Mouse (Mus musculus) left cerebral cortex, postnatal 4 days (tissue): ENCODE measurements around the gene Them5. TPM values are rescaled to one million over a fixed set of nuclear protein-coding genes. Genes with fewer than 3 reads are reported as not detected.

Experiments used
- DNase-seq: peaks from one replicate; pipeline ENCODE4 v3.0.0-alpha.2; 2022
- intact Hi-C: fragments of 180-260 bp; cut with DNase I; formaldehyde crosslinking; loops from one replicate; pipeline ENCODE4 v1.15.1; 2025
- total RNA-seq, 2 experiments: library from RNA; stranded (reverse); gene quantifications; 2 replicates each; pipeline ENCODE4 v1.2.3; 2021

Gene Them5
- total RNA-seq, 2 experiments from 2014 or later, result not detected

GRCm38 (mm10) chr3:94369709-94370108 is 27.8 kb downstream of the Them5 start:
- intact Hi-C loops, result loop anchor here (10.0 kb wide), 1 partner anchor 75 kb away; the partner anchor contains the start of genes Mrpl9 and Oaz3
- no peak for DNase-seq

DNA sequence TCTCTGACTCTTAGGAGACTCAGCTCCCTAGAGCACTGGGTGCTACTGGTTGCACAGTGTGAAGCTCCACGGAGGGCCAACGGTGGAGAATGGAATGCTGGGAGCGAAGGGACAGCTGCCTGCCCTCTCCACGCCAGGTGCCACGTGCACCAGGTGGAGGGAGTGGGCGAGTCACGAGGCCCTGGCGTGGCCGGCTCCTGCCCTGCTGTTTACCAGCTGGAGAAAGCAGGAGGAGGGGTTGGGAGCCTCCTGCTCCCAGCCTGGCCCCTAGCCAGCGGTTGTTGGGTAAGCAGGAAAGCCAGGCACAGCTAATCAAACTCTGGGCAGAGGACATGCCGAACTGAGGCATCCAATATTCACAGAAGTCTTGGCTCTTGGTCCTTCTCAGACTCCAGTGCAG is 29.7 kb downstream of the Them5 start:
- peak; percentile 95 for DNase-seq
- intact Hi-C loops, result no loop called here

GRCm38 (mm10) chr3:94372038-94372437 is 30.1 kb downstream of the Them5 start:
- DNase-seq, result no peak
- intact Hi-C loops, result no loop called here

GRCm38 (mm10) chr3:94372641-94373040 is 30.7 kb downstream of the Them5 start, which contains the start of gene Rorc:
Rorc (plus strand) TSS chr3:94372794.
- intact Hi-C loops, result no loop called here
- peak; percentile 36 for DNase-seq

DNA sequence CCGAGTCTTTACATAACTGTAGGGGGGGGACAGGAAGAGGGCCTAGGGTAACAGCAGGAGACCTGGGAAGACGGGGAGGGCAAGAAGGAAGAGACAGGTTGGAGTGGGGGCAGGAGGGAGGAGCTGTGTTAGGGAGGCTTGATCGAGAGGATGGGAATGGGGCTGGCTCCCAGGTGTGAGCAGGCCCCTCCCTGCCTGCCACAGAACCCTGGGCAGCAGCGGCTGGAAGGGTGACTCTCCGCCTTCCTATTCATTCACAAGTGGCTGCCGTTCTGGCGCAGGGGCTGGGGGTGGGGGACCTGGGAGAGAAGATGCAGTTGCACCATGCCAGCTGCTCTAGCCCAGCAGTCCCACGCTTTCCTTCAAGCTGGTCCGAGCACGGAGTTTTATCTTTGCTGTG is 31.2 kb downstream of the Them5 start:
- intact Hi-C loops, result no loop called here
- peak; percentile 45 for DNase-seq

- DNase-seq, result peak; percentile 91
- intact Hi-C loops, result no loop called here
These were observed 31.7 kb downstream of the Them5 start for GRCm38 (mm10) chr3:94373597-94374011.

- no peak for DNase-seq
- intact Hi-C loops, result no loop called here
These were observed 32.7 kb downstream of the Them5 start for GRCm38 (mm10) chr3:94374636-94375035.

- intact Hi-C loops, result no loop called here
These were observed 33.2 kb downstream of the Them5 start for GRCm38 (mm10) chr3:94375146-94375545.

DNA sequence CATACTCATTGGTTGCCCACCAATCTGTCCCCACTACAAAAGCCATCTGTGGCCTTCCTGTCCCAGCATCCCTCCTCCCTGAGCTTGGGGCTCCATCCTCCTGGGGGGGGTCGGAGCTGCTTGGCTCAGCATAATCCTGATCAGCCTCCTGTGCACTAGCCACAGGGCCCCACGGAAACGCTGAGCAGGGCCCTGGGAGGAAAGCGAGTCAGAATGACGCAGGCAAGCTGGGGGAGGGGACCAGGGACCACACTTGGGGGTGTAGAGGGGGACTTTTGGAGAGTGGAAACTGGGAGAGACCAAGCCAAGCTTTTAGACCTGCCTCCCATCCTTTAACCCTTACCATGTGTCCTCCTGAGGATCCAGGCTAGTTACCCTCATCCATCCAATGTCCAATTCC is 34.0 kb downstream of the Them5 start:
- intact Hi-C loops, result no loop called here
- no peak for DNase-seq

More at GRCm38 (mm10) chr3:94375146-94375545, 33.2 kb downstream of the Them5 start:
- no peak for DNase-seq

DNA sequence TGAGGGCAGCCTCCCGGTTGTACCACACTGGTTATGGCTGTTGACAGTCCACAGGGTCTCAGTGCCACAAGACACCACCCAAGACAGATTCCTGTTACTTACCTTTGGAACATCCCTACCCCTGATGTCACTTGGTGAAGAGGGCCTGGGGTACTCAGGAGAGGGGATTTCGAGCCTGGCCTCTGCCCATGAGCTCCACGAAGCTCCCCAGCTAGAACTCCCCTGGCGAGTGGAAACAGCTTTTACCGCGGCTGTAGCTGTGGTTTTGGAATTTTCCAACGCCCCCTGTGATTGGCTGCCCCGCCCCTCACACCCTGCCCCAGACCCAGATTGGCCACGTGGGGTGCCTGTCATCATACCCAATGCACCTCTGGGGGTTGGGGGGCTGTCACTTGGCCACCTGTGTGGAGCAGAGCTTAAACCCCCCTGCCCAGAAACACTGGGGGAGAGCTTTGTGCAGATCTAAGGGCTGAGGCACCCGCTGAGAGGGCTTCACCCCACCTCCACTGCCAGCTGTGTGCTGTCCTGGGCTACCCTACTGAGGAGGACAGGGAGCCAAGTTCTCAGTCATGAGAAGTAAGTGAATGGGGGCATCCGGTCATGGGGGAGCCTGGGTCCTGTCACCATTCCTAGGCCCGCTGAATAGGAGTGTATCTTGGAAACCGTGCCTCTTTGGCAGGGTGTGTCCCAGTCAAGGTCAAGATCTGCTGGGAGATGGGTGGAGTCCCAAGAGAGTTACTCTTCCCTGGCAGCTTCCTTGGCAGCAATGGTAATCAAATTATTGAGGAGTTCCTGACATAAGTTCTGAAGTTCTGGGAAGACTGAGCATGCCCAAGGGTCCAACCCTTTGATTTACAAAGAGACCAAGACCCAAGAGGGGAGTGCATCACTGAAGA is 35.4 kb downstream of the Them5 start:
- DNase-seq, result no peak
- intact Hi-C loops, result no loop called here

DNA sequence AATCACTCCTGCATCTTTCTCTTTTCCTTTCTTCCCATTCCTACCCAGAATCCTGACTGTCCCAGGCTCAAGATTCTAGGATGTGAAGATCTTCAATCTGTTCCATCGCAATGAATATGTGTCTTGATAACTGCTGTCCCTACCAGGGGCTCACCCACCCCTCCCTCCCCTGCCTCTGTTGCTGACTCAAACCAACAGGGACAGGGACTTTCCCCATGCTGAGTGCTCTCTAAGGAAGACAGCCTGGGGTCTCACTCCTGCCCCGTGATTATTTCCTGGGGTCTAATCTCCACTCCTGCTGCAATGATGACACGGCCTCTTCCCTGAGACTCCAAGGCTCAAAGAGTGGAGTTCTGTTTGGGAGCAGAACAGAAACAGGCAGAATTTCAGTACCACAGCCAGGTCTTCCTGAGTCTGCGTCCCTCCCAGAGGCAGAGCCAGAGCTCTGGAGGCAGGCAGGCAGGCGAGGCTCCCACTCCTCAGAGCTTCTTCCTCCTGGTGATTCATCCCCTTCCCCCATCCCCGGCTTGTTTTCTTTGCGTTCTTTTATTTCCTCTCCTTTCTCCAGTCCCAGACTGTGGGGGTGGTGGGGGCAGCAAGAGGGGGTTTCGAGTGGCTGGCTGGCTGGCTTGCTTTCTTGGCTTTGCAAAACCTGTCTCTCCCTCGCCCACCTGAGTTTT is 38.1 kb downstream of the Them5 start:
- intact Hi-C loops, result no loop called here
- no peak for DNase-seq

- intact Hi-C loops, result no loop called here
- no peak for DNase-seq
These were observed 40.4 kb downstream of the Them5 start for GRCm38 (mm10) chr3:94382308-94382707.

- intact Hi-C loops, result no loop called here
- no peak for DNase-seq
These were observed 41.6 kb downstream of the Them5 start for GRCm38 (mm10) chr3:94383476-94383875.

GRCm38 (mm10) chr3:94386671-94387070 is 44.8 kb downstream of the Them5 start:
- intact Hi-C loops, result no loop called here

DNA sequence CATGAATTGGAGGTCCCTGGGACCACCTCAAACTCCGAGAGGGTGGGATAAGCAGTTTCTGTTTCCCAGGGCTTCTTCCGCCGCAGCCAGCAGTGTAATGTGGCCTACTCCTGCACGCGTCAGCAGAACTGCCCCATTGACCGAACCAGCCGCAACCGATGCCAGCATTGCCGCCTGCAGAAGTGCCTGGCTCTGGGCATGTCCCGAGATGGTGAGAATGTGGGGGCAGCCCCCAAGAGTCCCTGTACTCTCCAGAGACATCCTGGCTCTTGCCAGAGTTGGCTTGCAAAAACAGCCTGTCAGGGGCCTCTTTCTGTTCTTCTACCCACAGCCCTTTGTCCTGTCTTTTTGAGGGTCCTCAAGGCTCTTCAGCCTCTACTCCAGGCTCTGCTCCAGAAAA is 45.5 kb downstream of the Them5 start:
- DNase-seq, result no peak
- intact Hi-C loops, result no loop called here

More at GRCm38 (mm10) chr3:94386671-94387070, 44.8 kb downstream of the Them5 start:
- no peak for DNase-seq

DNA sequence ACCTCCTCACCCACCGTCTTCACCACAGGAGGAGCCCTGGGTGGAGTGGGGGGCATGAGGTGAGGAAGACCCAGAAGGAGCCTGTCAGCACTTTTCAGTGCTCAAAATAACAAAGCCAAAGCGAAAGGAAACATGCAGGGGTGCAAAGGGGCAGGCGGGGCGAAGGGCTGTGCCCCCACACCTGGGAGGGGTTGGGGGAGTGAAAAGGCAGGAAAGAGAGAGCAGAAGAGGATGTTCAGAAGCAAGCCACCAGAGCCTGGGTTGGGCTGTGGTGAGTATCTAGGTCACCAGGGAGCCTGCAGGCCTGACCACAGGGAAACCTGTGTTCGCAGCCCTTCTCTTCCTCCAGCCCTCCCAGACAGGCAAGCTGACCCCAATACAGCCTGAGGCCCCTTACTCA is 46.1 kb downstream of the Them5 start:
- DNase-seq, result no peak

DNA sequence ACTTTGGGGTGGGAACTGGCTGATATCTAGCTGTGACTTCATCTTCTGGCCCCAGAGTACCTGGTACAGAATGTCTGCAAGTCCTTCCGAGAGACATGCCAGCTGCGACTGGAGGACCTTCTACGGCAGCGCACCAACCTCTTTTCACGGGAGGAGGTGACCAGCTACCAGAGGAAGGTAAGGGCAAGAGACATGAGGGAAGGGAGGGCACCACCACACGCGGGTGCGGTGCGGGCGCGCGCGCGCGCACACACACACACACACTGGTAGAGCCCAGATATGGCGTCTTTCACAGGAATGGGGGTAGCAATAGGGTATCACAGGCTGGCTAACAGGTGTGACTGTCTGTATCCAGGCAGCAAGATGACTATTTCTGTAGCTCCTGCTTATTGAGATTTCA is 47.5 kb downstream of the Them5 start:
- DNase-seq, result no peak
- intact Hi-C loops, result no loop called here

More for the DNA sequence above, 46.1 kb downstream of the Them5 start:
- intact Hi-C loops, result no loop called here

- DNase-seq, result peak; percentile 74
- intact Hi-C loops, result no loop called here
These were observed 49.1 kb downstream of the Them5 start for GRCm38 (mm10) chr3:94391001-94391400.

- no peak for DNase-seq
- intact Hi-C loops, result no loop called here
These were observed 50.2 kb downstream of the Them5 start for GRCm38 (mm10) chr3:94392128-94392527.

DNA sequence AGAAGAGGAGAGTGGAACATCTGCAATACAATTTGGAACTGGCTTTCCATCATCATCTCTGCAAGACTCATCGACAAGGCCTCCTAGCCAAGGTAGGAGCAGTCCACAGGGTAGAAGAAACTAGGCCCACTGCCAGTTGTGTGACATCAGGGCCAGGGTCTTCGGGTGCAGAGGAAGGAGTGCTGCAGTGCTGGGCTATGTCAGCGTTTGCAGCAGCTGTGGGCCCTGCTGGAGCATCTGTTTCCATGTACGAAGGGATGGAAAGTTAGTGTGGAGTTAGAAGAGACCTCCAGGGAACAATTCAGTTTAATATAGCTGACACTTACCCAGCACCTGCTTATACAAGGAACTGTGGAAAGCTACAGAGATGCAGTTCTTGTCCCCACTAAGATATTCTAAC is 51.1 kb downstream of the Them5 start:
- DNase-seq, result no peak
- intact Hi-C loops, result no loop called here

GRCm38 (mm10) chr3:94396336-94396735 is 54.4 kb downstream of the Them5 start:
- intact Hi-C loops, result loop anchor here (1.0 kb wide), 1 partner anchor 38 kb away; no protein-coding TSS in a partner anchor
- DNase-seq, result no peak

DNA sequence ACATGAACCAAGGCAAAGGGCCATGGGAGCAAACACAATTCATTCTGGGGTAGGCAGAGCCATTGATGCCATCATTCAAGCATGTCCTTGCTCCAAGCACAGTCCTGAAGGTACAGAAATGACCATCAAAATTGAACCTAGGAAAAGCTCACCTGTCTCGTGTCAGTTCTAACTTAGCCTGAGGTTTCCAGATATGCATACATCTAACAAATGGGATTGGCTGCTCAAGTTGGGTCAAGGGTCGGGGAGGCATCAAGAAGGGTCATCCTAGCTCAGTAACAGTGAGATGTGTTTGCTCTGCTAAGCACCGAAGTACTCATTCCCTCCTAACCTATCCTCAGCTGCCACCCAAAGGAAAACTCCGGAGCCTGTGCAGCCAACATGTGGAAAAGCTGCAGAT is 55.0 kb downstream of the Them5 start:
- intact Hi-C loops, result loop anchor here (1.0 kb wide), 1 partner anchor 37 kb away; no protein-coding TSS in a partner anchor

More for the DNA sequence above, 55.0 kb downstream of the Them5 start:
- no peak for DNase-seq
